Mouse (Mus musculus): Measurements from ENCODE around the gene Lce1i.
"Not testable (repeated sequence)": the region's sequence is repeated elsewhere in the genome, so short reads cannot be mapped to it uniquely, and the experiment has no call there.

Lce1i gene

GRCm38 (mm10) chr3:92778799-92779198 lies at the start of gene Lce1i:
TSS of gene Lce1i (minus strand) at chr3:92778899.
- no peak for DNase-seq (ENCODE audit: low read depth)

GRCm38 (mm10) chr3:92827108-92827507 lies 48.4 kb upstream of the Lce1i start, which contains the start of gene Kprp:
TSS of gene Kprp (minus strand) at chr3:92827247.
- DNase-seq (ENCODE audit: low read depth) = no peak

DNA sequence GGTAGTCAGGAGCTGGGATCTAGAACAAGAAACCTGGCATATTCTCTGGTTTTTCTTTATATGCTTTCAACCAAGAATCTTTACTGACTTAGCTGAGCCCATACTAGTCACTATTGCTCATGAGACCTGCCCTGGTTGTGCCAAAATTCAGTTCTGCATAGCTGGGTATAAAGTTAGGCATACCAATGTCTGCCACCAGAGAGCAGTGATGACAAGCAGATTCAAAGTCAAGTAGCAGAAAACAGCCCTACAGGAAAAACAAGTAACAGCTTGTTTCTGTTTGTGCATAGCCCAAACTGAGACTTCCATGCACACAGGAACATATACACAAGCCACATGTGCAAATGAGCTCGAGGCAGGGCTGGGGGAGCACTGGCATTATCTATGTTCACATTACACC lies 47.1 kb upstream of the Lce1i start:
- DNase-seq (ENCODE audit: low read depth) = peak; percentile 8

- DNase-seq (ENCODE audit: low read depth) = not testable (repeated sequence)
These were observed 37.3 kb upstream of the Lce1i start for GRCm38 (mm10) chr3:92816036-92816435.

DNA sequence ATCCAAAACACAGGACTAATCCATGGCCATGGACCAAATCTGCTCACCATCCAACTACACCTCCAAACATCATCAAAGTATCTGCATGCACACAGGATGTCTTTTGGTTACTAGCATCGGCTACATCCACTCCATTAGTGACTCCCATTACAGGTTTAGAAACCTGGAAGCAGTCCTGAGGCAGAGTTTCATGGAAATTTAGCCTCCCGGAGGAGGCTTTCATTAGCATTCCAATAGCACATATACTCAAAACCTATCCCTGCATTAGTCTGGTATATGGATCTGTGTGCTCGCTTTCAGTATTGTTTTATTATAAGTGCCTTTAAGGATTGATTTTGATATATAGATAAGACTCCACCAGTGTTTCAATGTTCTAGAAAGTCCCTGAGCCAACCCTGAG lies 36.9 kb upstream of the Lce1i start:
- DNase-seq (ENCODE audit: low read depth) = no peak

DNA sequence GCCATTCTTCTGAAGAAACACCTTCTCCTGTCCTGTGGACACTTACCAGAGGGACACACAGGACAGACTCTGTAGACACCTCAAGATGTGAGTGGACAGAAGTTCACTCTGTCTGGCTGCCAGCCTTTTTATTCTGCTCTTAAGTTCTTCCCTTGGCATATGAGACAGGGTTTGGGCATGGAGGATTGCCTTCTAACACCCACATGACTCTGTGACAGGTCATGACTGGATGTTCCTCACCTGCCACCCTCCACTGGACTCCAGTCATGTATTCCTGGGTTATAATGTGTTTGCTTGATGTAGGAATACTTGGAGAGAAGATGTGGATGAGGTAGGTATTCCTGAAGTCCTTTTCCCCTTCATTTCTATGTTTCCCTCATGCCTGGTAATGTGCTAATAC lies 29.1 kb upstream of the Lce1i start, which contains the start of gene Lce1k:
Gene Lce1k (minus strand): TSS at position 101 of the 400 bp plus-strand sequence.
- no peak for DNase-seq (ENCODE audit: low read depth)

- DNase-seq (ENCODE audit: low read depth) = no peak
These were observed 11.7 kb upstream of the Lce1i start, which contains the start of gene Lce1j for GRCm38 (mm10) chr3:92790414-92790813. TSS of gene Lce1j (minus strand) at chr3:92790514.

- peak; percentile 21 for DNase-seq (ENCODE audit: low read depth)
These were observed 7.1 kb downstream of the Lce1i start for GRCm38 (mm10) chr3:92771573-92771972.

DNA sequence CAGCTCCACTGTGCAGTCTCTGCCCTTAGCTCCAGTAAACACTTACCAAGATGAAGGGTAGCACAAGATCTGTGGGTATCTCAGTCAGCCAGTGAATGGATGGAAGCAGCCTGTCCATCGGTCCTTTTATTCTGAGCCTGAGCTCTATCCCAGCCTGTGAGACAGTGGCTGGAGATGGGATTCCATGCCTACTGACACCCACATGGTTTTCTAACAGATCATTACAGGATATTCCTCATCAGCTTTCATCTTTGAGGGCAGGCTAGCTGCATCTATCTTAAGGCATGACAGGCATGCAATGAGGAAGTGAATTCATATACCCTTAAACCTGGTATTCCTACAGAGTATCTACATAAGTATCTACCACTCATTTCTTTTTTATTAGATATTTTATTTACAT lies 13.7 kb downstream of the Lce1i start, which contains the start of gene Lce1h:
Gene Lce1h (minus strand): TSS at position 101 of the 400 bp plus-strand sequence.
- no peak for DNase-seq (ENCODE audit: low read depth)

DNA sequence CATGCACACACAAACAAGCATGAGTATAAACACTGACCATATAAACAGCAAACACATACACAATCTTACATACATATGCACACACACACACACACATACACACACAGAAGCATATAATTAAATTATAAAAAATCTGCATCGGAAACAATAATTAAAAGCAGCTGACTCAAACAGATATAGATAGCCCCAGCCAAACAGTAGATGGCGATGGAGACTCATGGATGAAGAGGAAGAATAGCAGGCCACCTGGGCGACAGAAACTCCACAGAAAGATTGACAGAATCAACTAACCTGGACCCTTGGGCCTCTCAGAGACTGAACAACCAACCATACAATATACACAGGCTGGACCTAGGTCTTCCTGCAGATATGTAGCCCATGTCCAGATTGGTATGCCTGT lies 25.5 kb downstream of the Lce1i start:
- DNase-seq (ENCODE audit: low read depth) = peak; percentile 10

- DNase-seq (ENCODE audit: low read depth) = no peak
These were observed 26.5 kb downstream of the Lce1i start, which contains the start of gene Lce1g for GRCm38 (mm10) chr3:92752238-92752637. TSS of gene Lce1g (minus strand) at chr3:92752338.

DNA sequence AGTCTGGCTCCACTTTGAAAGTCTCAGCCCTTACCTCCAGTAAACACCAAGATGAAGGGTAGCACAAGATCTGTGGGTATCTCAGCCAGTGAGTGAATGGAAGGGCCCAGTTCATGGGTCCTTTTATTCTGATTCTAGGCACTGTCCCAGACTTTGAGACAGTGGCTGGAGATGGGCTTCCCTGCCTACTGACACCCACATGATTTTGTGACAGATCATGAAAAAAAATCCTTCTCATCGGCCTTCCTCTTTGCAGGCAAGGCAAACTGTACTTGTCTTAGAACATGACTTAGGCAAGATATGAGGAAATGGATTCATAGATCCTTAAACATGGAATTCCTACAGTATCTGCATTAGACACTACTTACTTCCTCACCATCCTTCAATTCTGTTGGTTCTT lies 39.7 kb downstream of the Lce1i start, which contains the start of gene Gm38119:
Gene Gm38119 (minus strand): TSS at position 101 of the 400 bp plus-strand sequence.
- DNase-seq (ENCODE audit: low read depth) = no peak

Measured in 416B (cell line).